Mouse (Mus musculus) granulocyte monocyte progenitor cell, adult 5-6 weeks (primary cell): ENCODE measurements around the gene Pgap3. TPM values are rescaled to one million over a fixed set of nuclear protein-coding genes. Genes with fewer than 3 reads are reported as not detected.
A peak's percentile ranks its signal among the peaks of the same experiment; 100 is the strongest.

Experiments
- ATAC-seq: replicated peaks from 2 replicates; pipeline ENCODE4 v1.8.0; 2016; ENCODE audit warnings: mild to moderate bottlenecking, moderate TSS enrichment, inconsistent platforms; ENCODE audit not compliant: poor library complexity, severe bottlenecking
- total RNA-seq, 2 experiments: library from RNA; stranded (forward) in 1 of 2; stranded (reverse) in 1 of 2; fragments of 200-712, 200-1000 nt in 1 of 2; fragments of >200 nt in 1 of 2; fragmentation: Nextera tagmentation in 1 of 2; gene quantifications; 2 replicates each; pipeline ENCODE4 v1.2.3; 2014 to 2017

The Pgap3 gene
- total RNA-seq, 2 experiments from 2014 or later: 1.4 to 3.1 TPM

DNA sequence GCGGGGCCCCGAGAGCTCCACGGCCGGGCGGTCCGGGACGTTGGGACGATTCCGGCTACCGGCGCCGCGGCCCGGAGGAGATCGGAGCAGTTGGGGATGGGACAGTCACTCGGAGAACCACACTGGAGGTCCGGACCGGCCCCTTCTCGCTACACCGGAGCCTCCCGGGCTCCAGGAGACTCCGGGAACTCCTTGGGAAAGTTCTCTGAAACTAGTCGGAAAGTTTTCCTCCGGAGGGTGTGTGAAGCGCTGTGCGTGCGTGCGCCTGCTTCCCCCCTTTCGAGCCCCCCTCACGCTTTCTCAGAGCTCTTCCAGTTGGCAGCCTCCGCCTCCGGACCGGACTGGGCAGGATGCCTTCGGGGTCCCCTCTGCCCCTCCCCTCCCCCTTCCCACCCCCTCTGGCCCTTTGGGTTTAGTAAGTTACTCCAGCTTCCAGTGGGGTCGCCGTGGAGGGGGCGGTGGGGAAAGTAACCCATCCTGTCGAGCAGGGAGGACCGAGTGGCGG is 12.6 kb upstream of the Pgap3 start:
- no peak for ATAC-seq

DNA sequence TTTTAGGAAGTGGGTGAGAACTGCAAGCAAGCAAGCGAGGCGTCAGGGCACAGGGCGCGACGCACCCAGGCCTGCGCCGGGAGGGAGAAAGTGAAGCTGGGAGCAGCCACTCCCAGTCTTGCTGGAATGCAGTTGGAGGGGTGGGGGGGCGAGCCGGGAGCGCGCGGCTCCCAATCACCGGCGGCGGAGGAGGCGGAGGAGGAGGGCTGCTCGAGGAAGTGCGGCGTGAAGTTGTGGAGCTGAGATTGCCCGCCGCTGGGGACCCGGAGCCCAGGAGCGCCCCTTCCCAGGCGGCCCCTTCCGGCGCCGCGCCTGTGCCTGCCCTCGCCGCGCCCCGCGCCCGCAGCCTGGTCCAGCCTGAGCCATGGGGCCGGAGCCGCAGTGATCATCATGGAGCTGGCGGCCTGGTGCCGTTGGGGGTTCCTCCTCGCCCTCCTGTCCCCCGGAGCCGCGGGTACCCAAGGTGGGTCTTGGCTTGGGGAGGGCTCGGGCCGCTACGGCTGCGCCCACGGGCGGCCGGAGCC is 12.0 kb upstream of the Pgap3 start, which contains the start of gene Erbb2:
Gene Erbb2, plus strand, starts transcription at position 198 of the 524 bp plus-strand sequence.
- ATAC-seq: peak; percentile 21

DNA sequence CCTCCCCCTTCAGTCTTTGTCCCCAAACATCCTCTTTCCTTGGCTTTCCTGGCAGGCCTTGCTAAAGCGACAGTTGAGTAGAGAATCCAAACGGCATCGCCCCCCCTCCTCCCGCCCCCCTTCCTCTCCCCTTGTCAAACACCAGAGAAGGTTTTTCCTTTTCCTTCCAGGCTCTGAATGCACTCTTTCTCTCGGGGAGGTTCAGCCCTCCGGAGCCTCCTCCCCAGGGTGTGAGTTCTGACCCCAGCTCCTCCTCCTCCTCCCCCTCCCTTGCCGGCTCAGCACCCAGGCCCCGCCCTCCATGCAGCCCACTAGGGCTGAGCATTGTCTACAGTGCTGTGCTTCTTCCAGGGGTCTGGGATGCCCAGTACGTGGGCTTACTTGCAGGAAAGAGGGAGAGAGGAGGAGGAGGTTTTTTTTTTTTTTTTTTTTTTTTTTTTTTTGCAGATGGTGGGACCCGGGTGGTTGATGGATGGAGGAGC is 9.1 kb upstream of the Pgap3 start:
- no peak for ATAC-seq

DNA sequence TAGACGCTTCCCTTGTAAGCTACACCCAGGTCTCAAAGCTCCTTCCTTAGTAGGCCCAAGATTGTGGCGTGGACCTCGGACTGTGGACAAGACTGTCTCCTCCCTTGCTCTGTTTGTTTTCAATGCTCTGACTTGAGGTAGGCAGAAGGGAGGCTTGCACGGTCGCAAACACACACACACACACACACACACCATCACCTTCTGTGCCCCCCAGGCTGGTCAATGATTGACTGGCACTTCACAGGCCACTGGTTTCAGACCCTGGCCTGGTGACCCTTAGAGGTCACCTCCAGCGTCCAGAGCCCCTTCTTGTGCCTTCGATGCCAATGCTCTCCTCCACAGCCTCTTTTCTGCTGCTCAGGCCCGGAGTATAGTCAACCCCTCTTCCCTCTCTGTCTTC is 8.6 kb upstream of the Pgap3 start:
- ATAC-seq: no peak

DNA sequence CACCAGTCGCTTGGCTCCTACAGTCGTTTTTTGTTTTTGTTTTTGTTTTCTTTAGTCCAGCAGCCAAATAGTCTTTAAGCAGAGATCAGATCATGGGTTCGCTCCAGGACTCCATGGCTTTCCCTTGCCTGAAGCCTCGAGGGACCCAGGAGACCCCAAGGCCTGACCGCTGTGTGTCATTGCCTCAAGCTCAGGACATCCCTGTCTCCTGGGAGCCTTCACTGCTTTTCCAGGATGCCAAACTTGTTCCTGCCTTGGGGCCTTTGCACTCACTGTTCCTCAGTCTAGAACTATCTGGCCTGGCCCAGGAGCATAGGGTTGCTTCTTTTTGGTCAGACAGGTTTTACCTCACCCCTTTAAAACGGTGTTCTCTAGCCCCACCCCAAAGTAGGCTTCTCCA is 6.3 kb upstream of the Pgap3 start:
- no peak for ATAC-seq

DNA sequence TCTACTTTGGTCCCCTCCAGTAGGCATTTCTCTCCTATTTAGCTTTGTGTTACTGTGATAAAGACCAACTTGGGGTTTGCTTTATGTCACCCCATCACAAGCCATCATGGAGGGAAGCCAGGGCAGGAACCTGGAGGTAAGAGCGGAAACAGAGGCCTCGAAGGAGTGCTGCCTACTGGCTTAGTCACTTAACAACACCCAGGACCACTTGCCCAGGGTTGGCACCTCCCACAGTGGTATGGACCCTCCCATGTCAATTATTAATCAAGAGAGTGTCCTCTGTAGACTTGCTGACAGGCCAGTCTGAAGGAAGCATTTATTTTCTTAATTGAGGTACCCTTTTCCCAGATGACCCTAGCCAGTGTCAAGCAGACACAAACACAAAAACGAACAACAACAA is 526 bp upstream of the Pgap3 start:
- no peak for ATAC-seq

DNA sequence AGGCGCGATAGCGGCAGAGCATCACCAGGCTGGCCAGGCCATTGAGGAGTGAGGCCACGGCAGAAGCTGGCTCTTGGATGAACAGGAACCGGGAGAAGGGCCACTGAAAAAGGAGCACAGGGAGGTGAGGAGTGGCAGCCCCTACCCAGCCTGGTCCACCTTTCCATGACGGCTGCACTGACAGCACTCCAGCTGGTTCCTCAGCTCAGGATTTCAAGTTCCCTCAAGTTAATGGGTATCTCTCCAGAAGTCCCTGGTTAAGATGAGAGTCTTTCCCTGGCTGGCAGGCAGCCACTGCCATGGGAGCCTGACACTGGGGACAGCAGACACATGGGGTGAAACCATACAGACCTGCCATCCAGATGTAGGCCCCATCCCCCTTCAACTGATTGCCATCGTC is 2.3 kb downstream of the Pgap3 start:
- ATAC-seq: no peak

DNA sequence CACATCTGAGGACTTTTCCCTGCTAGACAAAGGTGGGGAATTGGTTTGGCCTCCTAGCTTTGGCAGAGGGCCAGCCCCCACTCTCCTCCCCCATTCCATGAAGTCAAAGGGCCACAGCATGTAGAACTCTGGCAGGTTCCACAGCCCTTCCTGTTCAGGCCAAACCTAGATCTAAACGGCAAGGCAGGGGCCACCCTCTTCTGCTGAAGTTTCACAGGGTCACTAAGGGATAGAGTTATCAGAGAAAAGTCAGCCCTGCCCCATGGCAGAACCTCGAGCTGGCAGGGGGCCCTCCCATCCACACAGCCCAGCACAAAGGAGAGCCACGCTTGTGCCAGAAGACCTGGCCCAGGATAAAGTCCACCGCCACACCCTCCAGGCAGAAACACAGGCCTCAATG is 5.2 kb downstream of the Pgap3 start:
- ATAC-seq: no peak

DNA sequence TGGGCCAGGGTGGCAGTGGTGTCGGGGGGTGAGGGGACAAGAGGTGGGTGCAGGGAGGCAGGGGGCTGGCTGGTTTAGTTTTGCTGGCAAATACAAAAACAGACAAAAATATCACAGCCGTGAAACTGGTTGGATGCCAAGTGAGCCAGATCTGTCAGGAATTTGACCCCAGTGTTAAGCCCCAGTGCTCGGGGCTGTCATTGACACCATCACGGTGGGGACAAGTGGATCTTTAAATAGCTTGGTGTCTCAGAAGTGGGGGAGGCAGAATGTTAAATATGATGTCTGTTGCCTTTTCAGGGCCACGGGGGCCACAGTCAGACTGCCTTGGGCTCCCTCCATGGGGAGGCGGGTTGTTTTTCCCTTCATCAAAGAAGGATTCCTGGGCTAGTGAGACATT is 6.0 kb downstream of the Pgap3 start:
- no peak for ATAC-seq

DNA sequence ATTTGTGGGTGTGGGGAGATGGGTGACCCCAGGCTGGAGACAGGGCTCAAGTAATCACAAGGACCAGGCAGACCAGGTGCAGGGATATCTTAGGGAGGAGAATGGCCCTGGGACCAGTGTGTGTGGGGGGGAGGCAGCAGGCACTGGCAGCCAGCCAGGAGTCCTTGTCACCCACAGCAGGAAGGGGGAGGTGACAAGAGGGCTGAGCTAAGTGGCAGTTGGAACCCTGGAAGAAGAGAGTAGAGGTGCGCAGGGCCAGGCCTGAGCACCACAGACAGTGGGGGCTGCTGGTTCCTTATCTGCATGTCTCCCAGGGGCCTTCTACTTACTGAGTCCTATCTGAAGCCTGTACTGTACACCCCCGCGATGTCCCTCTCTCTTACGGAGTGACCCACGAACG is 7.0 kb downstream of the Pgap3 start:
- ATAC-seq: peak; percentile 53

DNA sequence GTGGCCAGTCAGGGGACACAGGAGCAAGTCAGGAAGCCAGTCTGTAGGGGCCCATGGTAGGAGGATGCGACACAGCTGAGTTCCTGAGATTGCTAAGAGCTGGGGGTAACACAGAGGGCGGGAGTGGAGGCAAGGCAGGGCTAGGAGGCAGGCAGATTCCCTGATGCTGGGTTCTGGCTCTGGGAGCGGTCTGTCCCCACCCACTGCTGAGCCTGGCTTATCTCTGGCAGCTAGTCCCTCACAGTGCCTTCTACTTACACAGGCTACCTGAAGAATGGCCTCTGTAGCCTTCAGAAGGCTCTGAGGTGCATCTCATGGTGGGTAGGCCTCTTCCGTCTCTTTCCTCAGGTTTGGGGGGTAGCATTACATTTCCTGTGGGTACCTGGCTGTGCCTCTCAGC is 7.6 kb downstream of the Pgap3 start:
- peak; percentile 8; the same call in 1 of the 2 replicates for ATAC-seq

DNA sequence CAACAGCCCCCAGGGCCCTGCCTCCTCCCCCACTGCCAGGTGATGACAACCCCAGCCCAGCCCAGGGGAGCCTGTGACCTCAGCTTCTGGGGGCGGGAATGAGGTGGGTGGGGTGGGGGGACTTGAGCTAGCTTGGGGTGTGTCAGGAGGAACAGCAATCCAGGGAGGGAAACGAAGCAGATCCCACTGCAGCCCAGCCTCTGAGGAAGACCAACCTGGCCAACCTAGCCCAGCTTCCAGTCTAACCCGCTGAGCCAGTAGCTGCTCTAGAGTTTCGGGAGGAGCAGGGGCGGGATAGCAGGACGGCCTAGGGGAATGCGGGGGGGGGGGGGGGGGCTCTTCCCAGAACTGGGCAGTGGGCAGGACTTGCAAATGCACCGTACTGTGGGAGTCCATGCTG is 8.3 kb downstream of the Pgap3 start:
- ATAC-seq: no peak

DNA sequence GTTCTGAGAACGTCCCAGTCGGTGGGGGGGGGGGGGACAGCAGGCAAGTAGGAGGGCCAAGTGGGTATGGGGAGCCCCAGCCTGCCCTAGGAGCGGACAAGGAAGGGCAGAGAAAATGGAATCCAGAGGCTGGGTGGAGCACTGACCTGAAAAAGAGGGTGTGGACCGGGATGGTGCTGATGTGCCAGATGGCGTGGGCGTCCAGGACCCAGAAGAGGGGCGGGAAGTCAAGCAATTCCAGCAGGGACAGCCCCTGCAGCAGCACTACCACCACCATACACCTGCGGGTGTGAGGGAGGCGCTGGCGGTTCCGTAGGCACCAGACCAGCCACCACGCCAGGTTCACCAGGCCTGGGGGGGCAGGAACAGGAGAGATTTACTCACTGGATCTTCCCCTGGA is 10.1 kb downstream of the Pgap3 start:
- no peak for ATAC-seq

DNA sequence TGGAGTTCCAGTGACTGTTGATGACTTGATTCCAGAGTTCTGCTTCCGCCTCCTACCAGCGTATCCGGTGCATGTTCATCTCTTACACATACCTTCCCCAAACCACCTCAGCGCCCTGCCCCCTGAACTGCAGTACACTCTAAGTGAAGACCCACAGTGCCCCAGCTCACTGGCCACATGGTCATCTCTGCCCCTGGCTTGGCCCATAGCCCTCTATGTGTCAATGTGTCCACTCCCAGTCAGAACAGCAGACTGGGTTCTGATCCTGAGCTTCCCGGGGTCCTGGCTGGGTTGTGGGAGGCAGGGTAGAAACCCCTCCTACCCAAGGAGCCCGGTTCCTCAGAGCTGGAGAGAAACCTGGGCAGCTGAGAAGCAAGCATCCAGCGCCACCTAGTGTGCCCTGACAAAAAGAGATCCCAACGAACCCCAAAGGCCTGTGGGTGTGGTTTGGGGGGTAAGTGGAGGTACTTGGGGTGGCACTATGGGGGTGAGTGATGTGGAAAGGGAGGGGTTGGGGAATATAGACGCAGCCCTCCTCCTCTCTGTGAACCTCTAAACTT is 11.0 kb downstream of the Pgap3 start:
- peak; percentile 52 for ATAC-seq

DNA sequence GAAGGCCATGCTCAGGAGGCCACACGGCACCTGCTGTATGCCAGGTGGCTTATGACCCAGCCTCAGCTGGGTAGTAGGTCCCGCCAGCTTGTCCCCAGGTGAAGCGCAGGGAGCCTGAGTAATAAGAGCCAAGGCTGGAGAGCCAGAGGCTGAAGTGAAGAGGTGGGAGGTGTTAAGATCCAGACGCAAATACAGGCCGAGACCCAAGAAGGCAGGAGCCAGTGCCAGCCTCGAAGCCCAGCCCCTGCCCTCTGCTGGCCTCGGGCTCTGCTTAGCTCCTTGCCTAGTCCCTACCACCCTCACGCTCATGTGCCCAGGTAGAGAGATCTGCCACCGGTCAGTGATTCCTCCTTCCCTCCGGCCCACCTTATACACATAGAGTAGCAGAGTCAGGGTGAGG is 12.0 kb downstream of the Pgap3 start:
- ATAC-seq: no peak

DNA sequence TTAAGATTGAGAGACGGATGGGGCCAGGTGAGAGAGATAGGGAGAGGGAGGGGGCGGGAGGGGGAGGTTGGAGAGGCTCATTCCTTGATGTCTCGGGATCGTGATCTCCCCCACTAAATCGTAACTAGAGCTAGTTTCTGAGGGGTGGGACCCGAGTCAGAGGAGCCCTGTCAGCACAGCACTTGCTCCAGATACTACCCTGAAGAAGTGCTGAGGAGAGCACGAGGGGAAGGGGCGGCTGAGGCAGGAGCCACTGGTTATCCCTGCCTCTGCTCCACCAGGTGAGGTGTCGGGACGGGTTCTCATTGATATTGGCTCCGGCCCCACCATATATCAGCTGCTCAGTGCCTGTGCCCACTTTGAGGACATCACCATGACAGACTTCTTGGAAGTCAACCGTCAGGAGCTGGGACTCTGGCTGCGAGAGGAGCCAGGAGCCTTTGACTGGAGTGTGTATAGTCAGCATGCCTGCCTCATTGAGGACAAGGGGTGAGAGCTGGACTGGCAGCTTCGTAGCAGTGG is 13.2 kb downstream of the Pgap3 start:
- ATAC-seq: no peak

DNA sequence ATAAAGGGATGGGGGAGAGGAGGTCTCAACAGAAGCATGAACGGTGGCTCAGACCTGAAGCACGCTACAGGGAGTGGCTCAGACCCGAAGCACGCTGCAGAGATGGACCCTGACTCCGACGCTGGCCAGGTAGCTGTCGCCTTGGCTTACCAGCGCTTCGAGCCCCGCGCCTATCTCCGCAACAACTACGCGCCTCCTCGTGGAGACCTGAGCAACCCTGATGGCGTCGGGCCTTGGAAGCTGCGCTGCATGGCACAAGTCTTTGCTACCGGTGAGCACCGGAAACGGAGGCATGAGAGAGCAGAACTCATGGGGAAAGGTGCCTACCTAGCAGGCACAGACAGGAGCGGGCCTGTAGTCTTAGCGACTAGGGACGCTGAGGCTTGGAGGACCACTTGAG is 13.7 kb downstream of the Pgap3 start:
- no peak for ATAC-seq

DNA sequence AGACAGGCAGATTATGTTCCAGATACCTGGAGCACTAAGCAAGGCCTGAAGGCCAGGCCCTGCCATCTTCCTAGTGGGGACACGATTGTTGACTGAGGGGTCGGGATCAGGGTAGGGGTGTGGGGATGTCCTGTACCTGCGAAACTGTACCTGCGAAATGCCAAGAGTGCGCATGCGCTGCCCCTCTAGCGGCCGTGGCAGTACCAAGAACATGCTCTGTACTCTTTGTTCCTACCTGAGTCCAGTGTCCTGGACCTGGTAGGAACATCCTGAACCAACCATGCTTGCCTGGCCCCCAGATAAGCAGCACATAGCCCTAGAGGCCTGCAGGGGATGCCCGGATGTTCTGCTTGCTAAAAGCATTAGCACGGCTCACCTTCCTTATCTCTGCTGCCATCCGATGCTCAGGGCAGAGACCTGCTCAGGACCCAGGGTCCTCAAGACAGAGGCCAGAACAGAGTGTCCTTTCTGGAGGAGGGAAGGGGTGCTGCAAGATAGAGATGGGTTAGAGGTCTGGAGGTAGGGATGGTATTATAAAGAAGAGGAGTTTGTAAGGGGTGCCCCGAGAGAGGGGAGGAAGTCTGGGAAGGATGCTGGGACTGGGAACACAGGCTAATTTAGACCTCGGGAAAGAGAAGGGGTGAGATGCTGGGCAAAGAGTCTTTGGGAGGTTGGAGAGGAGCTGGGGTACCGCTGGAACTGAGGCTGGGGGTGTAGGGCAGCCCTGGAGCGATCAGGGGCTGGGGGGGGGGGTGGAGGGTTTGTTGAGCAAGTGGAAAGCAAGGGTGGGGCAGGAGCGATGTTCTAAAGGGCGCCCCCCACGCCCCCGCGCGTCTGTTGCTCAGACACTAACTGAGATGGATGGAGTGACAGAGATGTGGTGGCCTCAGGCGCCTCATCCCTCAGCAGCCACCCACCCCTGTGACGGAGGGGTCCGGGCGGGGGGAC is 14.4 kb downstream of the Pgap3 start, which contains the start of gene Pnmt:
Gene Pnmt, plus strand, starts transcription at position 813 of the 948 bp plus-strand sequence.
- ATAC-seq: no peak

DNA sequence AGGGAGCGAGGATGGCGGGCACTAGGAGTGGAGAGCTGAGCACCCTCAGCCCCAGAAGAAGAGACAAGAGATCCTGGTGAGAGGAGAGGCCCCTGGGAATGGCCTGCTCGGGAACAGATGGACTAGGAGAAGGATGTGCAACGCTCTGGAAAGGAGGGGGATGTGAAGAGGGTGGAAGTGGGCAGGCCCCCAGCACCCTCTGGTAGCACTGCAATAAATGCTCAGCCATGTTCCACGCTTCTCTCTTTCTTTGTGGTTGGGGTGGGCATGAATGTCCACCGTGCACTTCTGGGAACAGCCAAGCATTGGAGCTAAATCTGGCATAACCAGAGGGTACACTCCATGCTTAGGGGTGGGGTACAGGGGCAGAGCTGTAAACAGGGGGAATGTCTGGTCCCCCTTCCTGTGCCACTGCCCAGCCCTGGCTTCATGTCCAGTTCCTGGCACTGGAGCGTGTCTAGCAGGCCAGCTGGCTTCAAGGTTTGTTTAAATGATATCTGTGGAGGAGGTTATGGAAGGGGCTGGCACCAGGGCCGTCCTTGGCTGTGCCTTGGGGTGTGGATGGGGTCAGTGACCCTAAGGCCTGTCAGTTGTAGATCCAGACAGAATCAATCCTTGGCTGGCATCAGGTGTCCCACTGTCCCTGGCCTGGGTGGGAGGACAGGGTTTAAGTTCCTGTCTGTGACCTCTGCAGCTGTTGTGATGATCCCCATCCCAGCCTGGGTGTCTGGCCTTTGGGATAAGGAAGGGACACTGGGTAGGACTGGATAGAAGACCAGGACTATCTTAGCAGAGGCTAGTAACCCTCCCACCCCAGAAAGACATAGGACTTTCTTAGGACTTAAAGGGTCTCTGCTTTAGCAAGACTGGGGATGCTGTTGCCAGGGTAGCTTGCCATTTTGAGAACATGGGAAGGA is 15.3 kb downstream of the Pgap3 start:
- ATAC-seq: no peak

DNA sequence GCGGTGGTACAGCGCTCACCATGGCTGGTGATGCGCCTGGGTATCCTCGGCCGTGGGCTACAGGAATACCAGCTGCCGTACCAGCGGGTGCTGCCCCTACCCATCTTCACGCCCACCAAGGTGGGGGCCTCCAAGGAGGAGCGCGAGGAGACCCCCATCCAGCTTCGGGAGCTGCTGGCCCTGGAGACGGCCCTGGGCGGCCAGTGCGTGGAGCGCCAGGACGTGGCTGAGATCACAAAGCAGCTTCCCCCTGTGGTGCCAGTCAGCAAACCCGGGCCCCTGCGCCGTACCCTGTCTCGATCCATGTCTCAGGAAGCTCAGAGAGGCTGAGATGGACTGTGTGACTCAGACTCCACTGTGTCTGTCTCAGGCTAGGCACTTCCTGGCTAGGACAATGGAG is 16.1 kb downstream of the Pgap3 start:
- no peak for ATAC-seq
